Mouse (Mus musculus) midbrain, embryonic 14.5 days (tissue): ENCODE results near the gene Irx4. TPM values are rescaled to one million over a fixed set of nuclear protein-coding genes. Genes with fewer than 3 reads are reported as not detected.

Source experiments
- ATAC-seq: fragments of 200-750 bp; cut with Nextera tagmentation; 2 replicates; pipeline ENCODE4 v1.8.0; 2017; ENCODE audit warnings: moderate number of reproducible peaks, moderate library complexity; ENCODE audit not compliant: low FRiP score, low TSS enrichment
- DNase-seq: peaks from one replicate; pipeline ENCODE4 v3.0.0-alpha.2; 2015
- H3K27ac ChIP-seq: fragments of 300-500 bp; sonication (generic); replicated peaks from 2 replicates; pipeline ENCODE4 v1.5.1; 2014; ENCODE audit warnings: mild to moderate bottlenecking, low read depth, low read length, moderate library complexity
- H3K27me3 ChIP-seq: fragments of 300-500 bp; sonication (generic); 2 replicates; pipeline ENCODE4 v1.6.1; 2014; ENCODE audit warnings: low read length, control low read depth, mixed read lengths; ENCODE audit not compliant: control insufficient read depth, insufficient read depth
- H3K36me3 ChIP-seq: fragments of 300-500 bp; sonication (generic); 2 replicates; pipeline ENCODE4 v1.6.1; 2014; ENCODE audit warnings: low read length, control low read depth; ENCODE audit not compliant: control insufficient read depth, insufficient read depth
- H3K4me1 ChIP-seq: fragments of 300-500 bp; sonication (generic); 2 replicates; pipeline ENCODE4 v1.6.1; 2014; ENCODE audit warnings: mild to moderate bottlenecking, antibody characterized with exemption, low read length, control low read depth; ENCODE audit not compliant: control insufficient read depth, insufficient read depth
- H3K4me2 ChIP-seq: fragments of 300-500 bp; sonication (generic); 2 replicates; pipeline ENCODE4 v1.6.1; 2014; ENCODE audit warnings: mild to moderate bottlenecking, low read length, moderate library complexity
- H3K4me3 ChIP-seq: fragments of 300-500 bp; sonication (generic); replicated peaks from 2 replicates; pipeline ENCODE4 v1.5.1; 2014; ENCODE audit warnings: low read depth, low read length
- H3K9ac ChIP-seq: fragments of 300-500 bp; sonication (generic); replicated peaks from 2 replicates; pipeline ENCODE4 v1.6.1; 2014; ENCODE audit warnings: mild to moderate bottlenecking, low read length, moderate library complexity
- H3K9me3 ChIP-seq: fragments of 300-500 bp; sonication (generic); 2 replicates; pipeline ENCODE4 v1.6.1; 2016; ENCODE audit warnings: low read length, control low read depth, mixed read lengths; ENCODE audit not compliant: control insufficient read depth
- WGBS: fragments of 180-500 bp; shearing (Covaris S2); extraction: QIAGEN DNeasy Blood & Tissue Kit; methylation state at CpG from one replicate; pipeline ENCODE4 v1.1.7; 2014; 5-methylcytosine and 5-hydroxymethylcytosine counted together
- polyA plus RNA-seq: library from polyadenylated mRNA; unstranded; fragments of >200 nt; fragmentation: Nextera tagmentation; extraction: Ambion mirVana; gene quantifications from 2 replicates; pipeline ENCODE4 v1.2.1, GENCODE M21; 2014

The Irx4 gene
- polyA plus RNA-seq, 1 experiment from 2014 or later, result 2.3 TPM

DNA sequence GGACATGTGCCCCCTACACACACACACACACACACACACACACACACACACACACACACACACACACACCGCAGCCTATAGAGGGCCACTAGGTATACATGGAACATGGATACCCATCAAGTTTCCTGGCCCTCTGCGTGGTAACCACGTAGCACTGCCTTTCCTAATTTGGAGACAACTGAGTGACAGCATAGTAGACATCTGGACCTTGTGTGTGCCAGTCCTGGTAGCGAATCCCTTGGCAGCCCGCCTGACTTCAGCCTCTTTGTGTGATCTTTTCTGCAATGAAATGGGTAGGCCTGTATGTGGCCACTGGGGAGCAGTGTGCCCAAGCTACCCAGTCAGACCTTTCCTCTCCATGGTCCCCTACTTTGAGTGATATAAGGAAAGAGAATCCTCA lies 39.0 kb downstream of the Irx4 start:
- Histone ChIP-seq H3K4me2 (no peak overlapping the region), H3K27ac (no peak overlapping the region), H3K27me3 (no peaks in the 10 kb centered on the region), H3K9ac (no peak overlapping the region), H3K9me3 (no peaks in the 10 kb centered on the region), H3K4me3 (no peak overlapping the region), H3K4me1 (no peaks in the 10 kb centered on the region), H3K36me3 (no peaks in the 10 kb centered on the region)
- DNase-seq (no peak), ATAC-seq (no peak)
- 89% methylated on average over 5 of the region's 5 CpGs for WGBS

- DNase-seq (no peak), ATAC-seq (no peak)
- H3K4me1 ChIP-seq, result peaks cover 9% of the 10 kb centered on the region
- WGBS, result 49% methylated on average over 6 of the region's 6 CpGs
- no peak overlapping the region for H3K4me3 ChIP-seq
- no peak overlapping the region for H3K4me2 ChIP-seq
- no peaks in the 10 kb centered on the region for H3K9me3 ChIP-seq
- no peak overlapping the region for H3K9ac ChIP-seq
- H3K27me3 ChIP-seq, result peaks cover 3% of the 10 kb centered on the region; the same call in 1 of the 2 replicates
- no peak overlapping the region for H3K27ac ChIP-seq
- no peaks in the 10 kb centered on the region for H3K36me3 ChIP-seq
Observed at GRCm38 (mm10) chr13:73304729-73305128, 44.5 kb downstream of the Irx4 start.

GRCm38 (mm10) chr13:73305398-73306084 lies 45.3 kb downstream of the Irx4 start:
- peaks cover 16% of the 10 kb centered on the region for H3K4me1 ChIP-seq
- no peak overlapping the region for H3K27ac ChIP-seq
- ATAC-seq (no peak), DNase-seq (peak; percentile 55)
- no peaks in the 10 kb centered on the region for H3K9me3 ChIP-seq
- no peak overlapping the region for H3K4me3 ChIP-seq
- H3K27me3 ChIP-seq, result peaks cover 3% of the 10 kb centered on the region; the same call in 1 of the 2 replicates
- WGBS, result 10% methylated on average over 8 of the region's 8 CpGs
- no peak overlapping the region for H3K9ac ChIP-seq
- no peaks in the 10 kb centered on the region for H3K36me3 ChIP-seq
- H3K4me2 ChIP-seq, result no peak overlapping the region

DNA sequence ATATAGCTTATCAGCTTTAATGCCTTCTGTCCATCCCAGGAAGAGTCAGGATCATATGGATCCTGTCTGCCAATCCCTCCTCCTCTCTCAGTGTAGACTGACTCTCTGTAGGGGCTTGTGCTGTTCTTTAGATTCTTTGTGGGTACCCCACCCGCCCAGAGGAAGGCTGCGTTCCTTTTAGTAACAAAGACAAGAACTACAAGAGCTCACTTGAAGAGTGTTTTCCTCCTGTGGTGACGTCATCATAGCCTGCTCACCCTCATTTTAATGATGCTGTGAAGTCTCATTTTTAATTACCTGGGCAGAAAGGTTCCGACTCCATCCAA lies 45.8 kb downstream of the Irx4 start:
- 18% methylated on average over 4 of the region's 4 CpGs for WGBS

DNA sequence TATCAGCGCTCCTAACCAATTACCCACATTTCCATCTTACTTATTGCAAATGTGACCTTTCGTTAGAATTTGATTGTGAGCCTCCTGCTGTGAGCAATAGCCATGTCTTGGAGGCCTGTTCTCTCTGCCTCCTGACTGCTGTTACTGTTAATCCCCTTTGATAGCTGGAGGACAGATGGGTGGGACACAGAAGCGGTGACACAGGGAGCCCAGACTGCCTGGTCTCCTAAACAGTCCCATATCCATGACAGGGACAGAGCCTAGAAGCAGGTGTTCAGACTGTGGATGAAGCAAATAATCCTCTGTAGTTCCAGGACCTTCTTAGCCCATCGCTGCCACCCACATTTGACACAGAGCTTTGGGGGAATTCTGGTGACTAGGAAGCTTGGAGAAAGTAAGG lies 46.2 kb downstream of the Irx4 start:
- Histone ChIP-seq H3K9me3 (no peaks in the 10 kb centered on the region), H3K4me1 (peaks cover 16% of the 10 kb centered on the region), H3K9ac (no peak overlapping the region), H3K27me3 (peaks cover 3% of the 10 kb centered on the region; the same call in 1 of the 2 replicates), H3K4me3 (no peak overlapping the region), H3K36me3 (no peaks in the 10 kb centered on the region), H3K4me2 (no peak overlapping the region), H3K27ac (no peak overlapping the region)
- WGBS, result 27% methylated on average over 4 of the region's 4 CpGs
- DNase-seq, result peak; percentile 34
- ATAC-seq, result no peak

More for the DNA sequence above, 45.8 kb downstream of the Irx4 start:
- Histone ChIP-seq H3K4me1 (peaks cover 16% of the 10 kb centered on the region), H3K4me3 (no peak overlapping the region), H3K4me2 (no peak overlapping the region), H3K9ac (no peak overlapping the region), H3K27me3 (peaks cover 3% of the 10 kb centered on the region; the same call in 1 of the 2 replicates), H3K27ac (no peak overlapping the region), H3K36me3 (no peaks in the 10 kb centered on the region), H3K9me3 (no peaks in the 10 kb centered on the region)
- ATAC-seq (no peak), DNase-seq (no peak)

- no peak overlapping the region for H3K9ac ChIP-seq
- H3K4me1 ChIP-seq, result peaks cover 15% of the 10 kb centered on the region
- peaks cover 3% of the 10 kb centered on the region; the same call in 1 of the 2 replicates for H3K27me3 ChIP-seq
- ATAC-seq, result peak; percentile 57
- H3K36me3 ChIP-seq, result no peaks in the 10 kb centered on the region
- DNase-seq, result peak; percentile 75
- no peak overlapping the region for H3K27ac ChIP-seq
- no peaks in the 10 kb centered on the region for H3K9me3 ChIP-seq
- H3K4me3 ChIP-seq, result no peak overlapping the region
- H3K4me2 ChIP-seq, result no peak overlapping the region
- WGBS, result 21% methylated on average over 8 of the region's 8 CpGs
Observed at GRCm38 (mm10) chr13:73310183-73310929, 50.1 kb downstream of the Irx4 start.

Other genes starting within 250 kb of the Irx4 start
- 80.0 and 88.5 TPM in 2 replicates for gene Mrpl36, start 68.0 kb downstream of the Irx4 start, polyA plus RNA-seq
- gene Ndufs6, start 68.1 kb downstream of the Irx4 start, polyA plus RNA-seq, result 355 and 484 TPM in 2 replicates
- gene Lpcat1, start 206.7 kb downstream of the Irx4 start, polyA plus RNA-seq, result 74.4 and 76.9 TPM in 2 replicates